Mouse (Mus musculus) cerebellum, postnatal 14 days (tissue): Measurements from ENCODE around the gene Klc3.

Source experiments
- DNase-seq, 2 experiments: peaks; one replicate each; pipeline ENCODE4 v3.0.0; 2021; ENCODE audit warnings: mixed read lengths in 2 of 2

Gene Klc3

GRCm38 (mm10) chr7:19359299-19359891 lies 44.5 kb downstream of the Klc3 start, which contains the start of the genes Cd3eap and Ppp1r13l:
Gene Cd3eap, minus strand, starts transcription at chr7:19359483.
Gene Ppp1r13l, plus strand, starts transcription at chr7:19359749.
- DNase-seq: peak; percentile 92

DNA sequence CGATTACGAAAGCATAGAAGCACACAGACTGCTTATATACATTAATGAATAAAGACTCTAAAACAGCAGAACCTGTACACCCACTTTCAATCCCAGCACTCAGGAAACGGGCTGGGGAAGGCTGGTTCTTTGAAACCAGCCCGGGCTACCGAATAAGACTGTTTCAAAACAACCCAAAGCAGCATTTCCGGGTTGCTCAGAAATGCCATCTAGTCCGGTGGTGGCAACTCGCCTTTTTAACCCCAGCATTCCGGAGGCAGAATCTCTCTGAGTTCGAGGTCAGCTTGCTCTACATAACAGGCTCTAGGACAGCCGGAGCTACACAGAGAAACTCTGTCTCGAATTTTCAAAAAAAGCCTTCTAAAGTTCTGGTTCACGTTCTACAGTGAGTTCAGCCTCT lies 45.3 kb downstream of the Klc3 start:
- DNase-seq: no peak

GRCm38 (mm10) chr7:19357381-19358375 lies 46.2 kb downstream of the Klc3 start:
- DNase-seq: no peak

DNA sequence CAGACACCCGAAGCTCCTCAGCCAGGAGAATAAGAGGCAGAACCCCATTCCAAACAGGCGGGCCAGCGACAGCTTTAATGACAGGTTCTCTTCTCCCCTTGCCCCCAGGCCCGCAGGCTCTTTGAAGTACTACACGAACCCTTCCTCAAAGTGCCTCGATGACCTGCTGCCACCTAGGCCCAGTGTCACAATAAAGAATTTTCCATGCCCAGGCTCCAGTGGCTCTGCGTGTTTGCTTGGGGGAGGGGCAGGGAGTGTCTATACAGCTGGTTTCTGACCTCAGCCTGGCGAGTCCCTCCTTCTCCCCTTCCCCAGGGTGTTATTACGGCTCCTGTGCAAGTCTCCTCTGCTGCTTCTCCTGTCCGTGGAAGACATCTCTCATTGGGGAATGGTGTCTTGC lies 47.6 kb downstream of the Klc3 start:
- DNase-seq: no peak

GRCm38 (mm10) chr7:19354991-19355390 lies 48.9 kb downstream of the Klc3 start:
- DNase-seq: no peak

DNA sequence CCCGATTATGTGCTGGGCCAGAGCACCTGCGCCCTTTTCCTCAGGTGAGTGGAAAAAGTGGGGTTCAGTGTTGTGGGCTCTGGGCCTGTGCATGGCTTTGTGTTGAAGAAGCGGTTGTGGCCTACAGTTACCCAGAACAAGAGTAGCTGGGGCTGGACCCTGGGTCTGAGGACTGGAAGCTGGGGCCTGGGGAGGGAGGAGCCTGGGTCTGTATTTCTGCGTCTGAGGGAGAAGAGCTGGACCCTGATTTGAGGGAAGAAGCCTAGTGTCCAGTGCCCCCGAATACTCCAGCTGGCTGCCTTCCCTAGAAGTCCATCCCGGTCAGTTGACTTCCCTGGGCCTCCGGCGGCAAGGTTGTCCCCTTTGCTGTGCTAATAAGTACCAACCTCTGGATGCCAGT lies 53.7 kb downstream of the Klc3 start:
- DNase-seq: no peak

GRCm38 (mm10) chr7:19349188-19349915 lies 54.6 kb downstream of the Klc3 start:
- DNase-seq: no peak

DNA sequence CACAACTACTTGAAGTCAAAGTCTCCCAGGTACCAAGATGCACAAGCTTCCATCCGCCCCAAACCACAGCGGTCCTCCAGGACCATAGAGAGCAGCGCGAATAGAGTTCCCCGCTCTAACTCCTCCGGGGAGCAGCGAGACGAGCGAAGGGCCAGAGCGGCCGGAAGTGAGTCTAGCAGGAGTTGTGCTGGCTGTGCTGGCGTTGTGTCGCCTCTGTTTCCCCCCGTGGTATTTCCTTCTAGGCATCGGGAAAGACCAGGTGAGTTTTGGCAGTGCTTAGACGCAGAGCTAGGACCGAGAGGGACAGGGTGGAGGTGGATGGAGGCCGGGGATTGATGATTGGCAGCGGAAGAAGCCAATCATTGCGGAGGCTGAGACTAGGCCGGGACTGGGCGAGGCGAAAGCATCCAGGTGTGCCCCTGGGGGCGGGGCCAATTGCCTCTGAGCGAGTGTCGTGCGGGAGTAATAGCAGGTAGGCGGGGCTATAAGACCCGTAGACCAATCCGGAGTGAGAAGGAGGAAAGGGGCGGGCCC lies 58.9 kb downstream of the Klc3 start:
- peak; percentile 98 for DNase-seq
